Mouse (Mus musculus) ES-Bruce4 (cell line): ENCODE results near the gene Cdh4.

Experiments
- CTCF ChIP-seq: IDR thresholded peaks from one replicate; pipeline ENCODE4 v1.8.1; 2011; ENCODE audit warnings: low read depth, low read length
- POLR2A ChIP-seq: IDR thresholded peaks from one replicate; pipeline ENCODE4 v1.8.1; 2011; ENCODE audit warnings: low read length; ENCODE audit not compliant: insufficient read depth

- no peak for TF ChIP-seq POLR2A
- no peak for TF ChIP-seq CTCF
Observed at GRCm38 (mm10) chr2:179519931-179520330, 77.7 kb downstream of the Cdh4 start.
